Mouse (Mus musculus) small intestine, adult 2 months (tissue): Measurements from ENCODE around the gene Rbm10.

Experiments
- CTCF ChIP-seq: fragments of 200-500 bp; IDR thresholded peaks from 2 replicates; pipeline ENCODE4 v1.5.1; 2012; ENCODE audit warnings: low read depth, mild to moderate bottlenecking, control low read depth, inconsistent platforms, low read length, moderate library complexity, mixed read lengths; ENCODE audit not compliant: insufficient replicate concordance, insufficient read length; ENCODE audit errors: extremely low read depth
- POLR2A ChIP-seq: fragments of 200-500 bp; IDR thresholded peaks from 2 replicates; pipeline ENCODE4 v1.6.1; 2012; ENCODE audit warnings: low read depth, mild to moderate bottlenecking, control low read depth, inconsistent platforms, low read length, moderate library complexity

DNA sequence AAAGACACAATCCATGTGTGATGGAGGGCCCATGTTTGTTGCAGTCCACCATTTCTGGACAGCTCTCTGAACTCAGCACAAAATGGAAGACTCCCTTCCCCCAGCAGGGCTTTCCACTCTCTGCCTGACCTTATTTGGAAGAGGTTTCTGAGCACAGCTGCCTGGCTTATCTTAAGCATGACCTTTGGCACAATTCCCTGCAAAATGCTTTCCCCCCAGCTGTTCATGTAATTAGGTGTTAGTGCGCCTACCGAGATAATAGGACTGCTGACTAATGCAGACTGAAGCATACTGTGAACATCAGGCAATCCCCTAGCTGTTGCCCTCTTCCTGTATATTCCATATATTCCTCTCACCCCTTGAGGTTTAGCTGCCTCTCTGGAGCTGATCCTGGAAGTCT lies 46.3 kb upstream of the Rbm10 start:
- TF ChIP-seq CTCF = no peak
- TF ChIP-seq POLR2A = no peak
